Mouse (Mus musculus) heart, embryonic 14.5 days (tissue): ENCODE data around the gene Gsn. TPM values are rescaled to one million over a fixed set of nuclear protein-coding genes. Genes with fewer than 3 reads are reported as not detected.

Experiments used
- ATAC-seq: fragments of 200-750 bp; cut with Nextera tagmentation; 2 replicates; pipeline ENCODE4 v1.8.0; 2017; ENCODE audit warnings: low read depth, moderate TSS enrichment; ENCODE audit not compliant: insufficient number of reproducible peaks, insufficient read depth, low FRiP score
- H3K27ac ChIP-seq, 2 experiments: fragments of 200-500 bp in 1 of 2; fragments of 300-500 bp in 1 of 2; sonication (generic) in 1 of 2; replicated peaks in 1 of 2; 2 replicates each; pipeline ENCODE4 v1.5.1; 2012 to 2014; ENCODE audit warnings: low read depth in 2 of 2, low read length in 2 of 2, control low read depth in 1 of 2, mild to moderate bottlenecking in 1 of 2, mixed read lengths in 1 of 2; ENCODE audit not compliant: control insufficient read depth in 1 of 2, insufficient read depth in 1 of 2
- H3K27me3 ChIP-seq: fragments of 300-500 bp; sonication (generic); 2 replicates; pipeline ENCODE4 v1.6.1; 2014; ENCODE audit warnings: mild to moderate bottlenecking, low read length, control low read depth; ENCODE audit not compliant: control insufficient read depth, insufficient read depth
- H3K36me3 ChIP-seq: fragments of 300-500 bp; sonication (generic); 2 replicates; pipeline ENCODE4 v1.6.1; 2014; ENCODE audit warnings: mild to moderate bottlenecking, control low read depth, low read length, mixed read lengths; ENCODE audit not compliant: control insufficient read depth, insufficient read depth
- H3K4me1 ChIP-seq, 2 experiments: fragments of 200-500 bp in 1 of 2; fragments of 300-500 bp in 1 of 2; sonication (generic) in 1 of 2; 2 replicates each; pipeline ENCODE4 v1.6.1; 2012 to 2014; ENCODE audit warnings: low read length in 2 of 2, control low read depth in 1 of 2, mixed read lengths in 1 of 2; ENCODE audit not compliant: control insufficient read depth in 2 of 2, insufficient read depth in 2 of 2
- H3K4me2 ChIP-seq: fragments of 300-500 bp; sonication (generic); 2 replicates; pipeline ENCODE4 v1.6.1; 2014; ENCODE audit warnings: mild to moderate bottlenecking, low read length
- H3K4me3 ChIP-seq, 2 experiments: fragments of 200-500 bp in 1 of 2; fragments of 300-500 bp in 1 of 2; sonication (generic) in 1 of 2; 2 replicates each; pipeline ENCODE4 v1.5.1; 2012 to 2014; ENCODE audit warnings: low read length in 2 of 2, mild to moderate bottlenecking in 2 of 2, control low read depth in 1 of 2, low read depth in 1 of 2, moderate library complexity in 1 of 2; ENCODE audit not compliant: control insufficient read depth in 1 of 2, insufficient read depth in 1 of 2
- H3K9ac ChIP-seq: fragments of 300-500 bp; sonication (generic); 2 replicates; pipeline ENCODE4 v1.6.1; 2014; ENCODE audit warnings: mild to moderate bottlenecking, low read length
- H3K9me3 ChIP-seq: fragments of 300-500 bp; sonication (generic); 2 replicates; pipeline ENCODE4 v1.6.1; 2016; ENCODE audit warnings: low read length, control low read depth; ENCODE audit not compliant: control insufficient read depth
- WGBS: fragments of 180-500 bp; shearing (Covaris S2); extraction: QIAGEN DNeasy Blood & Tissue Kit; methylation state at CpG from one replicate; pipeline ENCODE4 v1.1.7; 2014; 5-methylcytosine and 5-hydroxymethylcytosine counted together
- polyA plus RNA-seq: library from polyadenylated mRNA; unstranded; fragments of >200 nt; fragmentation: Nextera tagmentation; extraction: Ambion mirVana; gene quantifications from 2 replicates; pipeline ENCODE4 v1.2.1, GENCODE M21; 2014

Gene Gsn
- polyA plus RNA-seq, 1 experiment from 2014 or later, result 328 TPM

GRCm38 (mm10) chr2:35338036-35338435 is 81.9 kb downstream of the Gsn start:
- Histone ChIP-seq H3K4me1 (peaks cover 5 to 13% of the 10 kb centered on the region in 2 experiments; a peak in 3 of 4 replicates), H3K4me3 (no peak overlapping the region), H3K36me3 (no peaks in the 10 kb centered on the region), H3K27me3 (no peaks in the 10 kb centered on the region), H3K27ac (no peak overlapping the region), H3K4me2 (no peak overlapping the region), H3K9me3 (no peaks in the 10 kb centered on the region), H3K9ac (no peak overlapping the region)
- no peak for ATAC-seq
- WGBS, result 56% methylated on average over 1 of the region's 1 CpGs

GRCm38 (mm10) chr2:35338707-35339106 is 82.5 kb downstream of the Gsn start:
- H3K9me3 ChIP-seq, result no peaks in the 10 kb centered on the region
- WGBS, result 74% methylated on average over 6 of the region's 6 CpGs

GRCm38 (mm10) chr2:35342605-35343004 is 86.4 kb downstream of the Gsn start:
- ATAC-seq, result no peak
- no peaks in the 10 kb centered on the region for H3K36me3 ChIP-seq
- H3K27ac ChIP-seq, result no peak overlapping the region
- H3K4me1 ChIP-seq, result peaks cover 0 to 3% of the 10 kb centered on the region in 2 experiments; a peak in 1 of 4 replicates
- no peak overlapping the region for H3K4me3 ChIP-seq
- H3K27me3 ChIP-seq, result no peaks in the 10 kb centered on the region
- H3K4me2 ChIP-seq, result no peak overlapping the region
- H3K9ac ChIP-seq, result no peak overlapping the region
- H3K9me3 ChIP-seq, result no peaks in the 10 kb centered on the region
- 57% methylated on average over 3 of the region's 3 CpGs for WGBS

More at GRCm38 (mm10) chr2:35338707-35339106, 82.5 kb downstream of the Gsn start:
- H3K4me2 ChIP-seq, result no peak overlapping the region
- no peaks in the 10 kb centered on the region for H3K27me3 ChIP-seq
- ATAC-seq, result no peak
- H3K4me3 ChIP-seq, result no peak overlapping the region
- no peak overlapping the region for H3K9ac ChIP-seq
- no peaks in the 10 kb centered on the region for H3K36me3 ChIP-seq
- peaks cover 5 to 13% of the 10 kb centered on the region in 2 experiments; a peak in 3 of 4 replicates for H3K4me1 ChIP-seq
- no peak overlapping the region for H3K27ac ChIP-seq

DNA sequence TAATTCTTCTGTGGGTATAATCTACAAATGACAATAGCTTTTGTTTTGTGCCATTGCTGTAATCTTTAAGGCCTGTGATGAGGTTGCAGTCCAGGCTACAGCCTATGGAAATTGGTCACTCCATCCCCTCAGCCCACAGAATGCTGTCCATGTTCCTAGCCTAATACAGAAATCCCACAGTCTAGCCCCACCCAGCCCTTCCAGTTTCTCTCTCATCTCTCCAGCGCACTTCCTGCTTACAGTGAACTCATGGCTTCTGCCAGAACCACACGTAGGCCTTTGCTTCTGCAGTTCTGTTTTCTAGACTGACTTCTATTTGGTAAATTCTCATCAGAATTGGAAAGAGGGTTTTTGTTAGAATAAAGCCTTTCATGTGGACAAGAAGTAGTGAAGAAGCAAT is 89.8 kb downstream of the Gsn start:
- H3K4me2 ChIP-seq, result no peak overlapping the region
- H3K9ac ChIP-seq, result no peak overlapping the region
- no peak for ATAC-seq
- no peak overlapping the region for H3K4me3 ChIP-seq
- no peaks in the 10 kb centered on the region for H3K9me3 ChIP-seq
- no peak overlapping the region for H3K27ac ChIP-seq
- WGBS, result 67% methylated on average over 2 of the region's 2 CpGs
- peaks cover 0 to 3% of the 10 kb centered on the region in 2 experiments; a peak in 1 of 4 replicates for H3K4me1 ChIP-seq
- no peaks in the 10 kb centered on the region for H3K27me3 ChIP-seq
- H3K36me3 ChIP-seq, result no peaks in the 10 kb centered on the region

DNA sequence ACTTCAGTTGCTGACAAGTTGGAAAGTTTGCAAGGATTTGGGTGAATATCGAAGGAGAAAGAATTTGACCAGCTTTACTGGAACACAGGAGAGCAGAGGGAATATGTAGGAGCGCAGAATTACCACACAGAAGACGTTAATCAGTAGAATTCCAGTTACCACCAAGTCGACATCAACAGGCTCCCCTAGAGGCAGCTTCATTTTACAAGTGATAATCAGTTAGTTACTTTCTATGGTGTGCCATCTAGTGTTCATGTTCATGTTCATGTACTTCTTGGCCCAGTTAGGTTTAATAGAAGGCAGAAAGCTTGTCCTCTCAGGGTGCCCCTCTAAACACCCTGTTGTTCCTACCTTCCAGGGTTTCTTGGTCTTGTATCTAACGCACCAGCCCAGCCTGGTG is 93.0 kb downstream of the Gsn start:
- Histone ChIP-seq H3K9me3 (no peaks in the 10 kb centered on the region), H3K9ac (no peak overlapping the region), H3K27me3 (no peaks in the 10 kb centered on the region), H3K4me1 (no peaks in the 10 kb centered on the region; a peak in 1 of 4 replicates), H3K36me3 (no peaks in the 10 kb centered on the region), H3K4me2 (no peak overlapping the region), H3K4me3 (no peak overlapping the region), H3K27ac (no peak overlapping the region)
- 0 out of 2 replicates have a peak, but pooled peaks have one; percentile 54 for ATAC-seq
- WGBS, result 39% methylated on average over 5 of the region's 5 CpGs

Other genes starting within 250 kb of the Gsn start
- gene Hc, start 194.9 kb upstream of the Gsn start, polyA plus RNA-seq, result 0.05 TPM in 1 of 2 replicates, not detected in the other
- 0.16 and 0.27 TPM in 2 replicates for gene AI182371, start 154.8 kb upstream of the Gsn start, polyA plus RNA-seq
- gene Cntrl, start 146.9 kb upstream of the Gsn start, polyA plus RNA-seq, result 21.0 and 22.5 TPM in 2 replicates
- gene Rab14, start 55.3 kb upstream of the Gsn start, polyA plus RNA-seq, result 251 and 262 TPM in 2 replicates
- 40.3 and 46.7 TPM in 2 replicates for gene Stom, start 80.6 kb downstream of the Gsn start, polyA plus RNA-seq
- gene 4930568D16Rik, start 111.3 kb downstream of the Gsn start, polyA plus RNA-seq, result not detected in 2 replicates
- gene 4930402F06Rik, start 140.8 kb downstream of the Gsn start, polyA plus RNA-seq, result not detected in 2 replicates
- gene Ggta1, start 206.9 kb downstream of the Gsn start, polyA plus RNA-seq, result 37.9 and 39.4 TPM in 2 replicates